In the genomic region with DNA sequence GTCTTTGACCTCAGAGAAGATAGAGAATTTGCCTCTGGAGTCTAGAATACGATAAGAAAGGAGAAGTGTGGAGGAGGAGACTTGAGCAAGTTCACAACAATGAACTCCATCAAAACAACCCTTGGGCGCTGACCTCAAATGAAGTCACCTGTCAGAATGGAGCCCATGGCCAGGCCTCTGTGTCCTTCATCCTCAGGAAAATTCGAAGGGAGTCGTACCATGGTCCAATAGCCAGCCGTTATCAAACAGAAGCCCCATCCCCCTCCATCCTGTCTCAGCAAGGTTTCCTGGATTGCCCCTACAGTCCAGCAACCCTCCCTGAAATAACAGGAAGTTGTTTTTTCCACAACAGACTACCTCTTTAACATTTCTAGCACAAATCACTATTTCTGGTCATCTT, we compare ENCODE assay signal across 10 mouse cellular contexts.
DNase-seq lines count a peak whose midpoint lies in the region; ATAC-seq and TF ChIP-seq lines count a peak whose summit lies in the region.
"Had no signal": no experiment of that assay in that cellular context is flagged by ENCODE, and none has a peak within 500 bp of the region (broad histone marks: within the 10 kb centered on the region; RNA-seq: fewer than 3 reads in every experiment).

No protein-coding gene starts in this region.

- peak overlapping the region; percentile 73 for H3K27ac ChIP-seq in heart, embryonic 16.5 days (ENCODE audit: low read length)
- no peak overlapping the region for H3K27ac ChIP-seq in midbrain, embryonic 16.5 days (ENCODE audit: low read length)

- TF ChIP-seq CTCF in lung, adult 2 months (IDR thresholded peaks at IDR 0.05; ENCODE audit: insufficient read depth, low read length), result no peak

- peak; percentile 59 for ATAC-seq in heart, embryonic 16.5 days (replicated peaks; ENCODE audit: extremely low read depth, insufficient read depth, low FRiP score)
- ATAC-seq in midbrain, embryonic 16.5 days, result no peak

- H3K4me1 ChIP-seq in lung, adult 2 months (ENCODE audit: control insufficient read depth, insufficient read depth, low read length), result peaks cover 39% of the 10 kb centered on the region
- H3K4me1 ChIP-seq in heart, embryonic 16.5 days (ENCODE audit: control insufficient read depth, insufficient read depth, low read length), result peaks cover 74% of the 10 kb centered on the region
- H3K4me1 ChIP-seq in midbrain, embryonic 16.5 days (ENCODE audit: control insufficient read depth, insufficient read depth, low read length), result 0 out of 2 replicates have a peak, but pooled peaks cover 1% of the 10 kb centered on the region

- peak; percentile 96 for DNase-seq in heart, adult 11 months
- no peak for DNase-seq in heart, postnatal 25 days (ENCODE audit: low spot score)
- DNase-seq in lung, postnatal 10 days, result peak; percentile 50
- DNase-seq in lung, adult 2 months, result no peak
- peak; percentile 48 for DNase-seq in thymus, postnatal 14 days
- no peak for DNase-seq in left cerebral cortex, adult 8-10 months (ENCODE audit: low spot score in 2 of 2)
- DNase-seq: cerebellum, postnatal 36 days; gastrocnemius, postnatal 25 days had no signal

- no peaks in the 10 kb centered on the region for H3K36me3 ChIP-seq in heart, embryonic 16.5 days (ENCODE audit: control insufficient read depth, insufficient read depth)
- H3K36me3 ChIP-seq in midbrain, embryonic 16.5 days (ENCODE audit: control insufficient read depth, insufficient read depth, low read length), result no peaks in the 10 kb centered on the region

- H3K9ac ChIP-seq in heart, embryonic 16.5 days (ENCODE audit: low read length), result no peak overlapping the region
- H3K9ac ChIP-seq in midbrain, embryonic 16.5 days (ENCODE audit: low read depth, low read length), result no peak overlapping the region

- H3K4me3 ChIP-seq in lung, adult 2 months (replicated peaks; ENCODE audit: extremely low read depth, low read depth, low read length), result no peak overlapping the region
- no peak overlapping the region for H3K4me3 ChIP-seq in heart, embryonic 16.5 days (ENCODE audit: low read length)
- no peak overlapping the region for H3K4me3 ChIP-seq in midbrain, embryonic 16.5 days (ENCODE audit: low read depth, low read length)

- no peaks in the 10 kb centered on the region for H3K27me3 ChIP-seq in heart, embryonic 16.5 days (ENCODE audit: control insufficient read depth, insufficient read depth, low read length)
- no peaks in the 10 kb centered on the region for H3K27me3 ChIP-seq in midbrain, embryonic 16.5 days (ENCODE audit: control insufficient read depth, insufficient read depth, low read depth, low read length)

- 37% methylated on average over 5 of the region's 5 CpGs for WGBS in lung, adult 2 months
- 60% methylated on average over 5 of the region's 5 CpGs for WGBS in heart, embryonic 16.5 days
- WGBS in midbrain, embryonic 16.5 days, result 80% methylated on average over 5 of the region's 5 CpGs

- intact Hi-C loops in heart, postnatal 25 days (cut with DNase I), result no loop called here

- no peaks in the 10 kb centered on the region for H3K9me3 ChIP-seq in heart, embryonic 16.5 days (replicated peaks; ENCODE audit: control insufficient read depth, low read length)
- H3K9me3 ChIP-seq in midbrain, embryonic 16.5 days (replicated peaks; ENCODE audit: control insufficient read depth, low read length, poor library complexity, severe bottlenecking), result no peaks in the 10 kb centered on the region

- no peak overlapping the region for H3K4me2 ChIP-seq in heart, embryonic 16.5 days (ENCODE audit: low read depth, low read length)
- no peak overlapping the region for H3K4me2 ChIP-seq in midbrain, embryonic 16.5 days (ENCODE audit: low read length)

- TF ChIP-seq POLR2A in lung, adult 2 months (IDR thresholded peaks at IDR 0.05; ENCODE audit: borderline replicate concordance, extremely low read depth, low read depth, low read length), result no peak

Comparison
In these comparisons a context has a peak if more than half of its experiments do, and no peak if none do; other contexts are left out.
1. DNase-seq: peak in heart, adult 11 months (single experiment), lung, postnatal 10 days (single experiment) and thymus, postnatal 14 days (single experiment); none in heart, postnatal 25 days (single experiment), lung, adult 2 months (single experiment) and left cerebral cortex, adult 8-10 months (0 of 2).